In the genomic region with DNA sequence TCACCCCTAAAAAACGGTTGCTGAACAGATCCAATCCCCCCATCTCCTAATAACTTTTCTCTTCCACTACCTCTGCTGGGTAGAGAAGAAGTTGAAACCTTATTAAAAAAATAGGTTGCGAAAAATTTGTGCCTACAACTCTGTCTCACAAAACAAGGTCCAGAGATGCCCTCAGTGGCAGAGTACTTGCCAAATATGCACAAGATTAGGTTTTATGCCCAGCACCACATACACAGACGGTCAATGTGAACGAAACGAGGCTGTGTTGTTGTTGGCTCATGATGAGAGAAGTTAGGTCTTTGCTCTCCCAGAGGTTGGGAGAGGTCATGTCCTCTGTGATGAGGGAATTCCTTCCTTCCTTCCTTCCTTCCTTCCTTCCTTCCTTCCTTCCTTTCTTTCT, we compare ENCODE assay signal across 28 mouse cellular contexts. TPM values are rescaled to one million over a fixed set of nuclear protein-coding genes. Genes with fewer than 3 reads are reported as not detected.
DNase-seq lines count a peak whose midpoint lies in the region; ATAC-seq and TF ChIP-seq lines count a peak whose summit lies in the region.
"Had no signal": no experiment of that assay in that cellular context is flagged by ENCODE, and none has a peak within 500 bp of the region (broad histone marks: within the 10 kb centered on the region; RNA-seq: fewer than 3 reads in every experiment).

No protein-coding gene starts in this region.

- peaks cover 52% of the 10 kb centered on the region for H3K4me1 ChIP-seq in liver, adult 2 months (ENCODE audit: control insufficient read depth, insufficient read depth, low read length)
- H3K4me1 ChIP-seq in liver, embryonic 12.5 days, result 0 out of 2 replicates have a peak, but pooled peaks cover 10% of the 10 kb centered on the region
- peaks cover 56% of the 10 kb centered on the region for H3K4me1 ChIP-seq in limb, embryonic 10.5 days
- peaks cover 3% of the 10 kb centered on the region; the same call in 1 of the 2 replicates for H3K4me1 ChIP-seq in cerebellum, adult 2 months (ENCODE audit: control insufficient read depth, insufficient read depth, low read length)

- ATAC-seq in liver, embryonic 12.5 days, result no peak
- ATAC-seq: activated CD4-positive, CD25-positive, alpha-beta regulatory T cell, adult 4 months; CD4-positive, CD25-positive, alpha-beta regulatory T cell, adult 4 months; Patski had no signal

- H3K4me2 ChIP-seq in liver, embryonic 12.5 days, result no peak overlapping the region

- TF ChIP-seq CTCF in liver, adult 2 months (IDR thresholded peaks at IDR 0.05; ENCODE audit: low read depth, low read length), result no peak
- no peak for TF ChIP-seq CTCF in cerebellum, adult 2 months (IDR thresholded peaks at IDR 0.05; ENCODE audit: borderline replicate concordance, insufficient read depth, low read depth, low read length)

- no peaks in the 10 kb centered on the region for H3K27me3 ChIP-seq in liver, adult 2 months (ENCODE audit: control insufficient read depth, insufficient read depth, low read length)
- no peaks in the 10 kb centered on the region for H3K27me3 ChIP-seq in liver, embryonic 12.5 days (replicated peaks)
- no peaks in the 10 kb centered on the region for H3K27me3 ChIP-seq in limb, embryonic 10.5 days (ENCODE audit: low read depth, poor library complexity, severe bottlenecking)
- H3K27me3 ChIP-seq in cerebellum, adult 2 months (ENCODE audit: control insufficient read depth, insufficient read depth, low read length), result no peaks in the 10 kb centered on the region
- H3K27me3 ChIP-seq: Patski had no signal

- no peaks in the 10 kb centered on the region for H3K9me3 ChIP-seq in liver, embryonic 12.5 days (replicated peaks)
- no peaks in the 10 kb centered on the region for H3K9me3 ChIP-seq in limb, embryonic 10.5 days (replicated peaks)
- H3K9me3 ChIP-seq: G1E had no signal

- H3K4me3 ChIP-seq in liver, adult 2 months (ENCODE audit: insufficient read depth, low read depth, low read length), result no peak overlapping the region
- H3K4me3 ChIP-seq in liver, embryonic 12.5 days, result no peak overlapping the region
- no peak overlapping the region for H3K4me3 ChIP-seq in limb, embryonic 10.5 days
- no peak overlapping the region for H3K4me3 ChIP-seq in cerebellum, adult 2 months (replicated peaks; ENCODE audit: insufficient read depth, low read depth, low read length)

- no peaks in the 10 kb centered on the region for H3K79me2 ChIP-seq in liver, adult 2 months (ENCODE audit: control insufficient read depth, insufficient read depth, low read length)

- no peaks in the 10 kb centered on the region for H3K36me3 ChIP-seq in liver, adult 2 months (ENCODE audit: control insufficient read depth, insufficient read depth, low read length)
- no peaks in the 10 kb centered on the region for H3K36me3 ChIP-seq in liver, embryonic 12.5 days
- no peaks in the 10 kb centered on the region for H3K36me3 ChIP-seq in limb, embryonic 10.5 days
- H3K36me3 ChIP-seq: G1E had no signal

- DNase-seq in heart, adult 11 months, result peak; percentile 57
- no peak for DNase-seq in heart, adult 18-20 months
- peak; percentile 92 for DNase-seq in liver, adult 2 months (ENCODE audit: extremely low read depth, low read depth, low spot score)
- peak; percentile 79 for DNase-seq in adipocyte (ENCODE audit: low spot score)
- no peak for DNase-seq in limb, embryonic 10.5 days (ENCODE audit: low spot score)
- no peak for DNase-seq in cerebellum, postnatal 4 days (ENCODE audit: low spot score in 2 of 2)
- no peak for DNase-seq in cerebellum, adult 2 months
- DNase-seq: adrenal gland, adult 2 months; adrenal gland, adult 8-10 months; adrenal gland, postnatal 10 days; adrenal gland, postnatal 14 days; adrenal gland, postnatal 25 days; adrenal gland, postnatal 36 days; B cell, adult 2 months; cerebellum, adult 11 months; cerebellum, adult 18-20 months had no signal

- TF ChIP-seq POLR2A in liver, adult 2 months (IDR thresholded peaks at IDR 0.05; ENCODE audit: extremely low read depth, insufficient read depth, low read length), result no peak
- no peak for TF ChIP-seq POLR2A in cerebellum, adult 2 months (IDR thresholded peaks at IDR 0.05; ENCODE audit: borderline replicate concordance, insufficient read depth, low read length)

- 20% methylated on average over 5 of the region's 5 CpGs for WGBS in liver, adult 2 months
- 61% methylated on average over 5 of the region's 5 CpGs for WGBS in liver, embryonic 12.5 days (ENCODE audit: insufficient replicate concordance)
- 78% methylated on average over 5 of the region's 5 CpGs for WGBS in limb, embryonic 10.5 days
- WGBS in cerebellum, adult 2 months, result 67% methylated on average over 5 of the region's 5 CpGs

- H3K27ac ChIP-seq in liver, adult 2 months (replicated peaks; ENCODE audit: insufficient read depth, low read depth, low read length), result peak overlapping the region; percentile 22; the same call in 1 of the 2 replicates
- H3K27ac ChIP-seq in liver, embryonic 12.5 days, result no peak overlapping the region
- H3K27ac ChIP-seq in limb, embryonic 10.5 days, result peak overlapping the region; percentile 42; the same call in 1 of the 2 replicates
- no peak overlapping the region for H3K27ac ChIP-seq in cerebellum, adult 2 months (ENCODE audit: insufficient read depth, low read length)

- H3K9ac ChIP-seq in liver, adult 2 months (ENCODE audit: low read depth, low read length), result no peak overlapping the region
- H3K9ac ChIP-seq in liver, embryonic 12.5 days, result no peak overlapping the region

RNA-seq across cellular contexts. Expression of gene Atp6v0e2, which starts 7.8 kb away (rescaled TPM):
- 10 to 100 TPM; 19.8 to 21.4 TPM for total RNA-seq in heart, adult 18-20 months (2021)
- 0.37 and 0.47 TPM in 2 replicates for total RNA-seq in liver, adult 2 months (2014; rRNA removed)
- 0.96 and 1.7 TPM in 2 replicates for polyA plus RNA-seq in liver, adult 2 months (2012; rRNA removed)
- 1.8 and 2.3 TPM in 2 replicates for polyA plus RNA-seq in liver, embryonic 12.5 days (2016; fragmentation: Nextera tagmentation; extraction: Ambion mirVana)
- polyA plus RNA-seq in limb, embryonic 10.5 days (2016; fragmentation: Nextera tagmentation; extraction: Ambion mirVana), result 4.6 and 4.8 TPM in 2 replicates
- polyA plus RNA-seq in cerebellum, adult 2 months (2012; rRNA removed), result 459 and 460 TPM in 2 replicates
- total RNA-seq: CH12.LX, MEL had no signal
- polyA plus RNA-seq: activated CD4-positive, CD25-positive, alpha-beta regulatory T cell, adult 4 months; CD4-positive, CD25-positive, alpha-beta regulatory T cell, adult 4 months; G1E had no signal

RNA-seq across cellular contexts. Expression of gene Lrrc61, which starts 9.3 kb away (rescaled TPM):
- 10 to 100 TPM; 14.7 to 18.6 TPM for total RNA-seq in heart, adult 18-20 months (2021)
- 3.2 and 3.3 TPM in 2 replicates for total RNA-seq in liver, adult 2 months (2014; rRNA removed)
- 8.5 and 10.1 TPM in 2 replicates for polyA plus RNA-seq in liver, adult 2 months (2012; rRNA removed)
- polyA plus RNA-seq in liver, embryonic 12.5 days (2016; fragmentation: Nextera tagmentation; extraction: Ambion mirVana), result 1.6 and 3.1 TPM in 2 replicates
- 13.1 and 17.2 TPM in 2 replicates for polyA plus RNA-seq in limb, embryonic 10.5 days (2016; fragmentation: Nextera tagmentation; extraction: Ambion mirVana)
- 30.0 and 33.1 TPM in 2 replicates for polyA plus RNA-seq in cerebellum, adult 2 months (2012; rRNA removed)
- total RNA-seq: MEL had no signal
- polyA plus RNA-seq: G1E had no signal

RNA-seq across cellular contexts. Expression of gene Rarres2, which starts 27.3 kb away (rescaled TPM):
- total RNA-seq in heart, adult 18-20 months (2021), result 10 to 100 TPM; 60.1 to 86.3 TPM
- 1,102 and 1,282 TPM in 2 replicates for total RNA-seq in liver, adult 2 months (2014; rRNA removed)
- 1,074 and 1,160 TPM in 2 replicates for polyA plus RNA-seq in liver, adult 2 months (2012; rRNA removed)
- 6.1 and 6.8 TPM in 2 replicates for polyA plus RNA-seq in liver, embryonic 12.5 days (2016; fragmentation: Nextera tagmentation; extraction: Ambion mirVana)
- polyA plus RNA-seq in limb, embryonic 10.5 days (2016; fragmentation: Nextera tagmentation; extraction: Ambion mirVana), result 6.1 and 7.3 TPM in 2 replicates
- 13.7 and 21.6 TPM in 2 replicates for polyA plus RNA-seq in cerebellum, adult 2 months (2012; rRNA removed)
- total RNA-seq: MEL had no signal
- polyA plus RNA-seq: G1E had no signal

RNA-seq across cellular contexts. Expression of gene Gm45021, which starts 44.2 kb away (rescaled TPM):
- total RNA-seq in heart, adult 18-20 months (2021), result not detected
- total RNA-seq in liver, adult 2 months (2014; rRNA removed), result not detected in 2 replicates
- not detected in 2 replicates for polyA plus RNA-seq in liver, adult 2 months (2012; rRNA removed)
- polyA plus RNA-seq in liver, embryonic 12.5 days (2016; fragmentation: Nextera tagmentation; extraction: Ambion mirVana), result 0.44 TPM in 1 of 2 replicates, not detected in the other
- not detected in 2 replicates for polyA plus RNA-seq in limb, embryonic 10.5 days (2016; fragmentation: Nextera tagmentation; extraction: Ambion mirVana)
- not detected in 2 replicates for polyA plus RNA-seq in cerebellum, adult 2 months (2012; rRNA removed)
- total RNA-seq: adrenal gland, adult 18-20 months; adrenal gland, adult 2 months; adrenal gland, adult 8-10 months; adrenal gland, postnatal 10 days; adrenal gland, postnatal 14 days; adrenal gland, postnatal 25 days; adrenal gland, postnatal 36 days; adrenal gland, postnatal 4 days; CH12.LX; ES-E14; G1E; MEL had no signal
- polyA plus RNA-seq: activated CD4-positive, CD25-positive, alpha-beta regulatory T cell, adult 4 months; adrenal gland, adult 2 months; brain, embryonic 14.5 days; C2C12; CD4-positive, CD25-positive, alpha-beta regulatory T cell, adult 4 months; G1E; Patski had no signal

RNA-seq across cellular contexts. Expression of gene Repin1, which starts 48.4 kb away (rescaled TPM):
- total RNA-seq in heart, adult 18-20 months (2021), result 10 to 100 TPM; 32.3 to 32.9 TPM
- 31.1 and 47.2 TPM in 2 replicates for total RNA-seq in liver, adult 2 months (2014; rRNA removed)
- polyA plus RNA-seq in liver, adult 2 months (2012; rRNA removed), result 73.6 and 74.7 TPM in 2 replicates
- polyA plus RNA-seq in liver, embryonic 12.5 days (2016; fragmentation: Nextera tagmentation; extraction: Ambion mirVana), result 11.8 and 13.2 TPM in 2 replicates
- polyA plus RNA-seq in limb, embryonic 10.5 days (2016; fragmentation: Nextera tagmentation; extraction: Ambion mirVana), result 53.1 and 57.3 TPM in 2 replicates
- polyA plus RNA-seq in cerebellum, adult 2 months (2012; rRNA removed), result 98.5 and 109 TPM in 2 replicates
- total RNA-seq: MEL had no signal
- polyA plus RNA-seq: G1E had no signal

Comparison
In these comparisons a context has a peak if more than half of its experiments do, and no peak if none do; other contexts are left out.
1. DNase-seq: peak in heart, adult 11 months (single experiment), liver, adult 2 months (single experiment) and adipocyte (single experiment); none in heart, adult 18-20 months (0 of 2), limb, embryonic 10.5 days (single experiment), cerebellum, postnatal 4 days (0 of 2) and cerebellum, adult 2 months (0 of 2).
2. H3K27ac ChIP-seq: peak in liver, adult 2 months (single experiment) and limb, embryonic 10.5 days (single experiment); none in liver, embryonic 12.5 days (single experiment) and cerebellum, adult 2 months (single experiment).
3. RNA of gene Rarres2, which starts 27.3 kb away (polyA plus RNA-seq): 1,074 to 1,160 TPM in liver, adult 2 months; 13.7 to 21.6 TPM in cerebellum, adult 2 months, 6.1 to 6.8 TPM in liver, embryonic 12.5 days and 6.1 to 7.3 TPM in limb, embryonic 10.5 days; every median in the first group is over 10 times any median in the second.
4. RNA of gene Atp6v0e2, which starts 7.8 kb away (polyA plus RNA-seq): 459 to 460 TPM in cerebellum, adult 2 months; 4.6 to 4.8 TPM in limb, embryonic 10.5 days, 1.8 to 2.3 TPM in liver, embryonic 12.5 days and 0.96 to 1.7 TPM in liver, adult 2 months; every median in the first group is over 10 times any median in the second.